Mouse (Mus musculus) testis, postnatal 10 days (tissue): Measurements from ENCODE around the gene Mrrf.
"Not testable (repeated sequence)": the region's sequence is repeated elsewhere in the genome, so short reads cannot be mapped to it uniquely, and the experiment has no call there.

Experiments
- DNase-seq: peaks from one replicate; pipeline ENCODE4 v3.0.0; 2021; ENCODE audit warnings: low spot score

Mrrf gene

GRCm38 (mm10) chr2:36129051-36129450 lies 7.1 kb upstream of the Mrrf start:
- no peak for DNase-seq

GRCm38 (mm10) chr2:36135887-36136286 lies 302 bp upstream of the Mrrf start:
- DNase-seq = no peak

DNA sequence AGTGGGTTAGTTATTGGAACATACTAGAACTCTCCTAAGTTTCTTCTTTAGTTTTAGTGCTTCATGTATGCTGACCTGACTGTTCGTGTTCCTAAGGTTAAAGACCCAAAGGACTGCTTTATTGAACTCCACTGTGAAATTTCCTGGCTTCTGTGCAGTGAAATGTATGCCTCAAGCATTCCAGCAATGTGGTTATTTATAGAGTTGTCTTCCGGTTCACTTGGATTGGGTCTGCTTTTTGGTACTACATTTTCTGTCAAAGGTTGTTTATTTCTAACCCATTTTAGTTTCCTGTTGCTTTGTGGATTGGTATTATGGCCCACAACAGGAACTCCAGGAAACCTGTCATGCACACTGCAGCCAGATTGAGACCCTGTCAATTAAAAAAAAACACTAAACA lies 2.9 kb downstream of the Mrrf start:
- DNase-seq = no peak

DNA sequence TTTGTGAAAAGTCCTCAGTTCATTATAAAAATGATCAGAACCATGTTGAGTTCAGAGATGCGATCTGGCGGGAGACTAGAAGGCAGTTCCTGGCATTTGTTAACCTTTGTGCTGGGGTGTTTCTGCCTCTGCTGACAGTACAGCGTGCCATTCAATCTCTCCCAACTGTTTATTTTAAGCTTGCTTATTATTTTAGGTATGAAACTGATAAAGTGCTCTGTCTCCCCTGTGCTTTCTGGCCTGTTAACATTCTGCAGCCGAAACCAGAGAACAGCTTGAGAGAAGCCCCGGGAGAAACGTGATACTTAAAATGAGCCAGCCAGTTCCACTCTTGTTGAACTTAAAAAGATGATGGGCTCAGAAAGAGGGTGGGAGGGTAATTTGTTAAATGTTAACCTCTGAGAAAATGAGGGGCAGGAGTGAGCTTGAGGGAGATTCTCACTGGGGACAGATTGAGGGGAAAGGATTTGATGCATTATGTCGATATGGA lies 12.7 kb downstream of the Mrrf start:
- no peak for DNase-seq

- DNase-seq = not testable (repeated sequence)
These were observed 16.2 kb downstream of the Mrrf start for GRCm38 (mm10) chr2:36152401-36152800.

- no peak for DNase-seq
These were observed 21.3 kb downstream of the Mrrf start for GRCm38 (mm10) chr2:36157461-36157860.

DNA sequence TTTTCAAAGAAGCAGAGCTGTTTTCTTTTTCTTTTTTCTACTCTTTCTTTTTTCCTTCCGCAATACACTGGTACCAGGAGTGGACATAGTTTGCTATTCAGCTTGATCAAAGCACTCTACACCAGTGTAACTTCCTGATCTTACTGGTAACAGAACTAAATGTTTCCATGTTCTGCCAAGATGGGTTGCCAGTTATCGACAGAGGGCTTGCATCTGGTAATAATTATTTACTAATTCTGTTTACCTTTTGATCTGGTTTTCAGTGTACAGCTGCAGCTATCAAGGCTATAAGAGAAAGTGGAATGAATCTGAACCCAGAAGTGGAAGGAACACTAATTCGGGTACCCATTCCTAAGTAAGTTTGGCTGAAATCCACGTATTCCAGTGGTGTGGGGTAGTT lies 23.1 kb downstream of the Mrrf start:
- DNase-seq = no peak

- DNase-seq = no peak
These were observed 31.9 kb downstream of the Mrrf start for GRCm38 (mm10) chr2:36167990-36168618.

DNA sequence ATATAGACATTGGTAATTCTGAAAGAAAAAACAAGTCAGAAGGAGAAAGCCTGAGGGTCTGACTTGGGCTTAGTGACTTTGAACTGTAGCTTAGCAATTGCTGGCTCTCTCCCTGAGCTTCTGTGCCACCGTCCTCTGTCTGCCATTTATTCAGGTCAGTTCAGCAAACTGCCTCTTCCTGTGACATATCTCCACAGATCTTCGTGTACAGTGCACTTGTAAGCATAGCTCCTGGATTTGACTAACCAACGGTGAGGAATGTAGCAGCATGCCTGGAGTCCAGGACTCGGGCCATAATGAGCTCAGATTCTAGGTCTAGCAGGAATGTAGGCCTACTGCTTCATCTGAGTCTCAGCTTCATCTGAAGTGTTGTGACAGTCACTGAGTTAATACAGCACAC lies 33.0 kb downstream of the Mrrf start:
- no peak for DNase-seq

GRCm38 (mm10) chr2:36172136-36172535 lies 35.9 kb downstream of the Mrrf start:
- DNase-seq = no peak

DNA sequence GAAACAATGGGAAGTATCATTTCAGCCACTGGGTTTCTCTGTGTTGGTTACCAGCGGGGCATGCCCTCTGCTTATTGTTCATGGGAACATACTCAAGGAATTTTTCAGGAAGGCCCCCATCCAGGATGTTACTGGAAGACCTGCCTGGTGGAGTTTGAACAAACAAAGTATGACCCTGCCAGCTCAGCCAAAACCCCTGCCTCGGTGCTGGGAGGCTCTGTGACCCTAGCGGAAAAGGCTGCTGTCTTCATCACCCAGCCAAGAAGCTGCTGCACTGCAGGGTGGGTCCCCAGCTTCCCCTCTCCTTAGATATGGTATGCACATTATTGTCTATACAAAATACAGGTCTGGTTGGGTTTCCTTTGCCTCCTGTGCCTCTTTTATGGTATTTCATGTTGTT lies 36.4 kb downstream of the Mrrf start:
- DNase-seq = no peak

DNA sequence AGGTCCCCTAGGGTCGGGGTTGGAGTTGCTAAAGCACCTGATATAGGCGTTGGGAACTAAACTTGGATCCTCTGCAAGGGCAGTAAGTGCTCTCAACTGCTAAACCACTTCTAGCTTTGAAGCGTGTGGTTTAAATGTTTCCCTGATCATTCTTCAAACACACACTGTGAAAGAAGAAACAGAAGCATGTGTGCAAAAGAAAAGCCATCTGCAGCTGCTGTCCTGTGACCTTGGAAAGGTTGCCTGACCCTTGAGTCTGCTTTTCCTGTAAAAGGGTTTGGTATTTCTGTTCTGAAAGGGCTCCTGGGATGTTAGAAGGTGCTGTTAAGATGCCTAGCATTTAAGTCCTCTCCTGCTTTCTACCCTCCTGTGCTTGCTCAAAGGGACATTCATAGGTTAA lies 43.3 kb downstream of the Mrrf start:
- no peak for DNase-seq

- DNase-seq = not testable (repeated sequence)
These were observed 45.6 kb downstream of the Mrrf start for GRCm38 (mm10) chr2:36181587-36182368.

DNA sequence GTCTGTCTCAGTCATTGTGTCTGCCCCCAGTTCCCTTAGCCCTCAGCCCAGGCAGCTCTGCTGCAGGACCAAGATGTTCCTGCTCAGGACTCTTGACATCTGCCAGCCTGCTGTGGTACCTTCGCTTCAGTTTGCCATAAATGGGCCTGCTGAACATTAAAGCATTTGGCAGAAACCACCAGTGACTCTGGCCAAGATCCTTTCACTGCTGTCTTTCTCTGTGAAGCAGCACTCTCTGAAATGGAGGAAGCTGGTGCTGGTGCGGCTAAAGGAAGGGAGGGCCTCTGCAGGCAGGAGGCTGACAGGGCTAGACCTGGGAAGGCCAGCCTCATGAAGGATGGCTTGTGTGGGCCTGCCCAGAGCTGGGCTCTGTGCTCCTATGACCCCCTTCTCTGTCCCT lies 47.1 kb downstream of the Mrrf start:
- no peak for DNase-seq

DNA sequence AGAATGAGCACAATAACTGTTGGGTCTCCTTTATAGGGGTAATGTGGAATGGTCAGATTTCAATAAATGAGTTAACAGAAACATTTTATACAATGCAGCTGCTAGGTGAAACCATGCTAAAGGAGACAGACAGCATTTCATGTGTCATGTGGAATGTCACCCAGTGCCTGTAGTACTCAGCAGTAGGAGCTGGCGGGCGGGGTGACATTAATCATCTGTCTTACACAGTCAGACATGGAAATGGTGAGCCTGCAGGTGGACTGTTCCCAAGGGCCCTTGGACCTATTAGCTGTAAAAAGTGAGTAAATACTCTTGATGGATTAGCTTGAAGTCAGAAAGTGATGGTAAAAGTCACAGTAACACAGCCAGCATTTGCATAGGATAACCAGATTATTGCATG lies 48.0 kb downstream of the Mrrf start:
- DNase-seq = no peak

DNA sequence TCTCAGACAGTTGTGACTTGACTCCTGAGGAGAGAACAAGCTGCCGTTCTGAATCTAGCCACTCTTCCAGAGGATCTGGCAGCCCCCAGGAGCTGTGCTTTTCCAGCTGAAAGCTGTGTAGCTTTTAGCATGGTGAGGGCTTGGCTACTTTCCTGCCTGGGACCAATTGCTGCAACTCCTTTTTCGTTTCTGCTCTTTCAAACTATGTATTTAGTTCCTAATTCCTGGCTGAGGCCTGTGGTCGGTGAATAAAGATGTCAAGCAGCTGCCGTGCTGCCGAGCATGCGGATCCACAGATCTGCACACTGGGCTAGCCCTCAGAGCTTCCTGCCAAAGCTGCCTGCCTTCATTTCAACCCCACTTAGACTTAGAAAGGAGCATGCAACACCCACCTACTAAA lies 48.7 kb downstream of the Mrrf start:
- no peak for DNase-seq

DNA sequence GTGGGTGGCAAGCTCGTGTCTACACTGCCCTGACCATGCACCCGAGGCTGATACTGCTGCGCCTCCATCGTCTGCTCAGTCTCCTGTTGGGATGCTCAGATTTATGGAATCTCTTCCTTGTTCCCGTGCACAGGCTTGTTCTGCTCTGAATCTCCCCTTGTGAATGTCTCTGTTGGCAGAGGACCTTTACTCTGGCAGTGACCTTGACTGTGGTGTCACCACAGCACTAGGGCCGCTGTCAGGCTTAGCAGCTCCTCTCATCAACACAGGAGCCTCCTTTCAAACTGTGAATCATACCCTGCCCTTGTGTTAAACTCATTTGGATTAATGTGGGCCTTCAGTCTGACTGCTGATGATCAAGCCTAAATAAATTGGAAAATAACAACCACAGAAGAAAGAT lies 53.0 kb downstream of the Mrrf start:
- not testable (repeated sequence) for DNase-seq

DNA sequence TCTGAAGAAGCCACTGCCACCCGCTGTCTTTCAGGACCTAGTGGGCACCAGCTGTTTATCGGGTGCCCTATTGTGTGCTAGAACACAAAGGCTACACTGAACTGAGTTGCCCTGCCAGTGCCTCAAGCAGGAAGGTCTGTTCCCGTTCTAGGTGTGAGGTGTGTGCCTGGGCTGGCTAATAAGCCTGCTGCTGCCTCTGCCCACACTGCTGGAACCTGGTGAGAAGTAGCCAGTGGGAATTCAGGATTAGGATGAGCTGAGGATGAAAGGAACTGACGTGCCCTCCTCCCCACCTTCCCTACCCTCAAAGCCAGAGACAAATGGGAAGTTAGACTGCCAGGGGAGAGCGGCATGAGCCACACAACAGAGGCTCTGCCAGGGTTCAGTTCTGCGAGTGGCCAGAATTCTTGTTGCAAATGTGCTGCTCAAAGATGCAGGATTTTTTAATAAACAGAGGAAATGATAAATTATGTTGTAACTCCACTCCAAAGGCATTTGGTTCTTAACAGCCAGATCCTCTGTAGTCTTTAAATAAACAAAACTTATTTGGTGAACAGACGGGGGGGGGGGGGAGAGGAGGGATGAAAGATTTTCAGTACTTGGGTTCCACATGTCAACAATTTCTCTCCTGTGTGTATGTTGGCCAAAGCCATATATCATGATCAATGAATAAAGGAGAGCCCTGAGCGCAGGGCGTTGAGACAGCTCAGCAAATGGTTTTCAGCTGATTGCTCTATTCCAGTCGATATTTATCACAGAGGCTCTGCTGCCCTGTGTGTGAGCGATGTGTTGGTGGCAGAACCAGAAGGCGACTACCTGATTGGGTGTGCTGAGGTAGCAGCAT lies 55.1 kb downstream of the Mrrf start:
- DNase-seq = no peak

DNA sequence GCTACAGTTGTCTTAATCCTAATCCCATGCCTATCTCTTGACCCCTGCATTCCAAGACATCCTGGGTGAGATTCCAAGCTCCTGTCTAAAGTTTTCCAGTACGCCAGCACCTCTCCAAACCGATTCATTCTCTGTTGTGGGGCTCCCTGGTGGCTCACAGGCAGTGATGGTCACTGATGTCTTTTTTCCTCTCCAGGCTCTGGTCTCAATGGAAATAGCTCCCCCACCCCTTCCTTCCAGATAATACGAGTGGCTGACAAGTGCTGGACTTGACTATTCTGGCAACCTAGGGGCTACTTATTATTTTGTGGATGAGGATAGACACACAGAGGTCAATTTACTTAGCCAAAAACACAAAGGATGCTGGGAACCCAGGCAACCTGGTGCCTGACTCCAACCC lies 60.8 kb downstream of the Mrrf start:
- no peak for DNase-seq

DNA sequence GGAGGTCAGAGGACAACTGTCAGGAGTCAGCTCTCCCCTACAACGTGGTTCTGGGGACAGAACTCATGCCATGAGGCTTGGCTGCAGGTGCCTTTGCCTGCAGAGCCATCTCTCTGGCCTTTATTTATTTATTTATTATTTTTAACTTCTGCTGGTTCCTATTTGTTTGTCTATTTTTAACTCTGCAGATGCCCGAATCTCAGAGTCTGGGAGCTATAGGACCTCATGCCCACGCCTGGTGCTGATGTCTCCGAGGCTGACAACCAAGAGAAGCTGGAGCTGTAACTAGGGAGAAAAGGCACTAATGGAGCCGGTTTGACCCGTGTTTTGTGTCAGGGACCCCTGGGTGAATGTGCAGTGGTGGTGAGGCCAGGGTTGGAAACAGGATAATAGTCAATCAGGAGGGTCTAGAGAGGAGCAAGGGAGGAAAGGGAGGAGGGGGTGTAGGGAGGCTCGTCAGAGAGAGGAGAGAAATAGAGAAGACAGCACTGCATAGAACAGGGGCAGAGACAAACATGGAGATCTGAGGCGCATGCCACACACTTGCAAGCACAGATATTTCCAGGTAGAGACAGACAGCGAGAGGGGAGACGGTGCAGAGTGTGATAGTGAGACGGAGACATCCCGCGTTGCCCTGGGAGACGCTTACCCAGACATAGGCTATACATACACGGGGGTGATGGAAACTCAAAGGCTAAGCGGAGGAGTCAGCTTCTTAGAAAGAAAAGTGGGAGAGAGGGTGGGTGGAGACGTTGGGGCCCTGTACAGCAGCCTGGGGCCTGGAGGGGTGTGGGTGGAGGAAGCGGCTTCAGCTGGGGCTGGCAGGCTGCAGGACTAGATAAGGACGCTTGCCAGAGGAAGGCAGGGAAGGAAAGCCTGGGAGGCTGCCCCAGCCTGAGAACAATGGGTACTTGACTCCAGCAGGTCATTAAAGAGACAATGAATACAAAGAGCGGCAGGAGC lies 62.0 kb downstream of the Mrrf start:
- no peak for DNase-seq

DNA sequence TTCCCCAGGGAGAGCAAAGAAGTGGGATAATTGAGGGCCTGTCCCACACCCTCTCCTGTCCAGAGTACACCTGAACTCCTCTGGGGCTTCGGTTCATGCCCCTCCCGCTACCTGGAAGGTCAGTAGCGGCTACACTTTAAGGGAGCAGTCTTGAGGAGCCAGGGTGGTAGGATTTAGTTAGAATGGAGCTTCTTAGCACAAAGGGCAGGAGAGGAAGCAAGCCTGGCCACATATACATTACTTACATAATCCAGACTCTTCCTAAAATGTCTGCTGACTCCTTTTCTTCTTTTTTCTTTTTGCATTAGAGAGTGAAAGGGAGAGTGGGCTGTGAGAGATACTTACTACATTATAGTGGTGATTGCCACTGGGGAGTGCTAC lies 62.7 kb downstream of the Mrrf start:
- DNase-seq = no peak

DNA sequence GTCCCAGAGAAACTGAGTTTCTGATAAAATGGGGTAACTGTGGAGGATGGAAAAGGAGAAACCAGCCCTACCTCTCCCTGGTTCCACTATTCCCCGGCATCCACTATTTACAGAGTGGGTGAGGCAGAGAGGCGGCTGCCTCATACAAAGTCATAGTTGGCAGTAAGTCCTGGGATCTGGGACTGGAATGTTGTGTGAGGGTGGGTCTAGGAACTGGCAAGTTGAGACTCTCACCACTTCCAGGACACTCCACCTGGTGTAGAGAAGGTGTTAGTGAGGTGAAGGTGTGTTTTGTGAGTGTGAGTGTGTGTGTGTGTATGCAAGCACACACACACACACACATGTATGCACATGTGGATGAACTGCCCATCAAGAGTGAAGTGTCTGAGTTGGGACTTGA lies 64.6 kb downstream of the Mrrf start:
- no peak for DNase-seq
